Mouse (Mus musculus) liver, embryonic 11.5 days (tissue): ENCODE measurements around the gene Tmco1. TPM values are rescaled to one million over a fixed set of nuclear protein-coding genes. Genes with fewer than 3 reads are reported as not detected.

Source experiments
- ATAC-seq: fragments of 200-750 bp; cut with Nextera tagmentation; replicated peaks from 2 replicates; pipeline ENCODE4 v1.8.0; 2017; ENCODE audit warnings: moderate number of reproducible peaks, mild to moderate bottlenecking, moderate TSS enrichment, moderate library complexity; ENCODE audit not compliant: low FRiP score
- DNase-seq: peaks from one replicate; pipeline ENCODE4 v3.0.0-alpha.2; 2017; ENCODE audit warnings: low spot score
- H3K27ac ChIP-seq: fragments of 300-500 bp; sonication (generic); 2 replicates; pipeline ENCODE4 v1.5.1; 2014; ENCODE audit warnings: mild to moderate bottlenecking, low read depth, low read length, control low read depth
- H3K27me3 ChIP-seq: fragments of 300-500 bp; sonication (generic); replicated peaks from 2 replicates; pipeline ENCODE4 v1.6.1; 2014; ENCODE audit warnings: low read length, mixed read lengths; ENCODE audit not compliant: control insufficient read depth, insufficient read depth
- H3K36me3 ChIP-seq: fragments of 300-500 bp; sonication (generic); 2 replicates; pipeline ENCODE4 v1.6.1; 2014; ENCODE audit warnings: mild to moderate bottlenecking, low read length, moderate library complexity, mixed read lengths; ENCODE audit not compliant: control insufficient read depth, insufficient read depth
- H3K4me1 ChIP-seq: fragments of 300-500 bp; sonication (generic); replicated peaks from 2 replicates; pipeline ENCODE4 v1.6.1; 2014; ENCODE audit warnings: low read length, mixed read lengths; ENCODE audit not compliant: control insufficient read depth, insufficient read depth
- H3K4me2 ChIP-seq: fragments of 300-500 bp; sonication (generic); 2 replicates; pipeline ENCODE4 v1.6.1; 2014; ENCODE audit warnings: mild to moderate bottlenecking, control low read depth, moderate library complexity
- H3K4me3 ChIP-seq: fragments of 300-500 bp; sonication (generic); 2 replicates; pipeline ENCODE4 v1.5.1; 2014; ENCODE audit warnings: low read depth, low read length, control low read depth
- H3K9ac ChIP-seq: fragments of 300-500 bp; sonication (generic); 2 replicates; pipeline ENCODE4 v1.6.1; 2014; ENCODE audit warnings: low read depth, low read length, control low read depth
- H3K9me3 ChIP-seq: fragments of 300-500 bp; sonication (generic); 2 replicates; pipeline ENCODE4 v1.6.1; 2016; ENCODE audit warnings: low read length, inconsistent platforms, mixed read lengths; ENCODE audit not compliant: control insufficient read depth
- WGBS: fragments of 180-500 bp; shearing (Covaris S2); extraction: QIAGEN DNeasy Blood & Tissue Kit; methylation state at CpG from one replicate; pipeline ENCODE4 v1.1.7; 2014; 5-methylcytosine and 5-hydroxymethylcytosine counted together
- polyA plus RNA-seq: library from polyadenylated mRNA; unstranded; fragments of >200 nt; fragmentation: Nextera tagmentation; extraction: Ambion mirVana; gene quantifications from 2 replicates; pipeline ENCODE4 v1.2.1, GENCODE M21; 2014

Tmco1 gene
- polyA plus RNA-seq, 1 experiment from 2014 or later: 104 TPM

DNA sequence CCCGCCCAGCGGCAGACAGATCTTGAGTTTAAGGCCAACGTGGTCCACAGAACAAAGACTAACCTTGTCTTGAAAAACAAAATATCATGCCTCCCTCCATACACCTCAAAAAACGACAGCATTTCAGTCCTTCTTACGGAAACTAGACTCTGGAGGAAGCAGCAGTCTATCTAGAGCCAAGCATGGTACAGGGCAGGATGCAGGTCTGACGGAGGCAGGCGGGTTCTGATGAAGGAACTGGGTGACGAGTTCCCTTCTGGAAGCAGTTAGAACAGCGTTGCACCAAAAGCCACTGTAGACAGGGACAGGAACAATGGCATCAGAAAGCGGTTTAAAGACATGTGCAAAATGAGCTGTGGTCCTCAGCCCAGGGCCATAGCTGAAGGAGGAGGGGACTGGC is 28.1 kb upstream of the Tmco1 start:
- no peak overlapping the region for H3K4me2 ChIP-seq
- H3K9me3 ChIP-seq: no peaks in the 10 kb centered on the region
- no peaks in the 10 kb centered on the region for H3K36me3 ChIP-seq
- peaks cover 27% of the 10 kb centered on the region for H3K4me1 ChIP-seq
- H3K27me3 ChIP-seq: no peaks in the 10 kb centered on the region
- H3K27ac ChIP-seq: no peak overlapping the region
- ATAC-seq: no peak
- 73% methylated on average over 10 of the region's 10 CpGs for WGBS
- H3K4me3 ChIP-seq: no peak overlapping the region
- no peak overlapping the region for H3K9ac ChIP-seq
- DNase-seq: no peak

- H3K27ac ChIP-seq: no peak overlapping the region
- H3K9ac ChIP-seq: peak overlapping the region; percentile 31; the same call in 1 of the 2 replicates
- ATAC-seq: no peak
- peak overlapping the region; percentile 74 for H3K4me2 ChIP-seq
- H3K4me1 ChIP-seq: peaks cover 30% of the 10 kb centered on the region
- H3K9me3 ChIP-seq: no peaks in the 10 kb centered on the region
- no peaks in the 10 kb centered on the region for H3K36me3 ChIP-seq
- H3K27me3 ChIP-seq: no peaks in the 10 kb centered on the region
- no peak for DNase-seq
- no peak overlapping the region for H3K4me3 ChIP-seq
- WGBS: 69% methylated on average over 3 of the region's 3 CpGs
Observed at GRCm38 (mm10) chr1:167282112-167282511, 26.1 kb upstream of the Tmco1 start.

GRCm38 (mm10) chr1:167282768-167283167 is 25.4 kb upstream of the Tmco1 start:
- H3K4me2 ChIP-seq: peak overlapping the region; percentile 74
- H3K9me3 ChIP-seq: no peaks in the 10 kb centered on the region
- no peak overlapping the region for H3K27ac ChIP-seq
- H3K27me3 ChIP-seq: no peaks in the 10 kb centered on the region
- WGBS: 30% methylated on average over 5 of the region's 5 CpGs
- DNase-seq (no peak), ATAC-seq (no peak)
- peak overlapping the region; percentile 93 for H3K4me3 ChIP-seq
- H3K9ac ChIP-seq: peak overlapping the region; percentile 96
- H3K4me1 ChIP-seq: peaks cover 30% of the 10 kb centered on the region
- H3K36me3 ChIP-seq: no peaks in the 10 kb centered on the region

DNA sequence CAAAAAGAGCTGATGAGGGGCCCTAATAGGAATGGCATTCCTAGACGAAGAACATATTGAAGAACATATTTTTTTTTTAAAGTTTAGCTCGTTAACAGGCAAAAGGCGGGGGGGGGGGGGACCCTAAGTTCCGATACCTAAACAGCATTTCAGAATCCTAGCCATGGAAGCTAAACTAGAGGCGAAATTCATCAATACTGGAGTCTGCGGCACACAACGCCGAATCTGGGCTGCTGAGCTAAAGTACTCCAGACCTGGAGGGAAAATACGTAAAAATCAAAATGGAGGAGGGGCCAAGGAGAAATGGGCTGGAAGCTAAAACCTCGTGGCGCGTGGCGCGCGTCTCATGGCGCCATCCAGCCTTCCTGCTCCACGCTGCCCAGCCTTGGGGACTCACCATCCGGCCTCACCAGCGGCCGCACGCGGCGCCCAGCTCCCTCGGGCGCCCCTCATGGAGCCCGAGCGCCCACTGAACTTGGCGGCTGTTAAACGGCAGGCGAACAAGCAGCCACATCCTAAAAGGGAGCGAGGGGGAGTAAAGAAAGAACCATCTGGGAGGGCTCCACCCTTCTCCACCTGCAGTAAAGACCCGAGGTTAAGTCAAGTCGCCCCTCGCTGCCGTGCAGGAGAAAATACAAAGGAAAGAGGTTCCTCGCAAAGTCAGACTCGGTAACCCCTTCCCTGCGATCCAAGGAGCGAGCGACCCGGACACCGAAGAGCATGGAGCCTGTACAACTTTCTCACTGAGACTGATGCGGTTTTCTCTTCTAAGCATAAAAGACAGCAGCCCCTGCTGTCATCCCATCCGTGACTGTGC is 24.5 kb upstream of the Tmco1 start:
- WGBS: under 1% methylated on average over 44 of the region's 44 CpGs
- Histone ChIP-seq H3K4me3 (peak overlapping the region; percentile 93), H3K4me1 (peaks cover 38% of the 10 kb centered on the region), H3K9me3 (no peaks in the 10 kb centered on the region), H3K27me3 (no peaks in the 10 kb centered on the region), H3K4me2 (peak overlapping the region; percentile 74), H3K36me3 (no peaks in the 10 kb centered on the region), H3K9ac (peak overlapping the region; percentile 96), H3K27ac (peak overlapping the region; percentile 92)
- peak; percentile 72 for DNase-seq
- peak; percentile 24 for ATAC-seq

GRCm38 (mm10) chr1:167284258-167284836 is 23.8 kb upstream of the Tmco1 start:
- peaks cover 40% of the 10 kb centered on the region for H3K4me1 ChIP-seq
- H3K4me2 ChIP-seq: peak overlapping the region; percentile 74
- peak overlapping the region; percentile 93 for H3K4me3 ChIP-seq
- no peaks in the 10 kb centered on the region for H3K27me3 ChIP-seq
- DNase-seq: peak; percentile 87
- peak overlapping the region; percentile 92 for H3K27ac ChIP-seq
- H3K36me3 ChIP-seq: no peaks in the 10 kb centered on the region
- H3K9me3 ChIP-seq: no peaks in the 10 kb centered on the region
- WGBS: under 1% methylated on average over 73 of the region's 73 CpGs
- ATAC-seq: peak; percentile 43
- H3K9ac ChIP-seq: peak overlapping the region; percentile 96

GRCm38 (mm10) chr1:167284837-167285319 is 23.3 kb upstream of the Tmco1 start:
- under 1% methylated on average over 49 of the region's 51 CpGs for WGBS
- Histone ChIP-seq H3K36me3 (no peaks in the 10 kb centered on the region), H3K4me1 (peaks cover 44% of the 10 kb centered on the region), H3K4me2 (peak overlapping the region; percentile 74), H3K9ac (peak overlapping the region; percentile 96), H3K27ac (peak overlapping the region; percentile 92), H3K4me3 (peak overlapping the region; percentile 93), H3K9me3 (no peaks in the 10 kb centered on the region), H3K27me3 (0 out of 2 replicates have a peak, but pooled peaks cover 4% of the 10 kb centered on the region)
- peak; percentile 83 for ATAC-seq
- DNase-seq: peak; percentile 94

DNA sequence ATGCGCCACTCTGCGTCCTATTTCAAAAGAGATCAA is 23.0 kb upstream of the Tmco1 start, which contains the start of gene Uck2:
Gene Uck2 (minus strand): TSS at position 1 of the 36 bp plus-strand sequence.
- Histone ChIP-seq H3K27ac (peak within 1 kb of the TSS; percentile 92), H3K27me3 (0 out of 2 replicates have a peak, but pooled peaks cover 6% of the 10 kb centered on the region), H3K4me2 (peak within 1 kb of the TSS; percentile 74), H3K4me1 (peaks cover 42% of the 10 kb centered on the region), H3K4me3 (peak within 1 kb of the TSS; percentile 93), H3K9me3 (no peaks in the 10 kb centered on the region), H3K9ac (peak within 1 kb of the TSS; percentile 96), H3K36me3 (no peaks in the 10 kb centered on the region)
- no peak for DNase-seq
- WGBS: 0% methylated on average over 2 of the region's 2 CpGs
- no peak for ATAC-seq

GRCm38 (mm10) chr1:167285356-167285755 is 22.8 kb upstream of the Tmco1 start:
- WGBS: 4% methylated on average over 8 of the region's 8 CpGs
- peak overlapping the region; percentile 96; the same call in 1 of the 2 replicates for H3K9ac ChIP-seq
- no peaks in the 10 kb centered on the region for H3K36me3 ChIP-seq
- H3K4me2 ChIP-seq: peak overlapping the region; percentile 74
- 0 out of 2 replicates have a peak, but pooled peaks cover 7% of the 10 kb centered on the region for H3K27me3 ChIP-seq
- no peak overlapping the region for H3K27ac ChIP-seq
- peaks cover 40% of the 10 kb centered on the region for H3K4me1 ChIP-seq
- ATAC-seq: no peak
- no peak for DNase-seq
- H3K9me3 ChIP-seq: no peaks in the 10 kb centered on the region
- H3K4me3 ChIP-seq: peak overlapping the region; percentile 93

GRCm38 (mm10) chr1:167287156-167287555 is 21.0 kb upstream of the Tmco1 start:
- WGBS: 76% methylated on average over 5 of the region's 5 CpGs
- H3K9me3 ChIP-seq: no peaks in the 10 kb centered on the region
- no peak overlapping the region for H3K27ac ChIP-seq
- H3K27me3 ChIP-seq: 0 out of 2 replicates have a peak, but pooled peaks cover 7% of the 10 kb centered on the region
- H3K4me3 ChIP-seq: no peak overlapping the region
- no peak overlapping the region for H3K9ac ChIP-seq
- no peak overlapping the region for H3K4me2 ChIP-seq
- no peaks in the 10 kb centered on the region for H3K36me3 ChIP-seq
- H3K4me1 ChIP-seq: peaks cover 36% of the 10 kb centered on the region
- DNase-seq (no peak), ATAC-seq (no peak)
